Comparison of ENCODE assay signal across 7 mouse cellular contexts in genomic region chr16:23519771-23520170, GRCm38 (mm10). TPM values are rescaled to one million over a fixed set of nuclear protein-coding genes. Genes with fewer than 3 reads are reported as not detected.
DNase-seq lines count a peak whose midpoint lies in the region; ATAC-seq and TF ChIP-seq lines count a peak whose summit lies in the region.

No protein-coding gene starts in this region.

- H3K9me3 ChIP-seq in lung, embryonic 16.5 days (ENCODE audit: control insufficient read depth, low read length) = no peaks in the 10 kb centered on the region
- no peaks in the 10 kb centered on the region for H3K9me3 ChIP-seq in forebrain, embryonic 16.5 days (ENCODE audit: control insufficient read depth, low read length)
- H3K9me3 ChIP-seq in limb, embryonic 14.5 days (ENCODE audit: control insufficient read depth, low read length) = no peaks in the 10 kb centered on the region
- no peaks in the 10 kb centered on the region for H3K9me3 ChIP-seq in stomach, embryonic 16.5 days (replicated peaks; ENCODE audit: control insufficient read depth, low read length)

- peak overlapping the region; percentile 46 for H3K4me2 ChIP-seq in lung, embryonic 16.5 days (ENCODE audit: low read depth, low read length)
- H3K4me2 ChIP-seq in forebrain, embryonic 16.5 days (ENCODE audit: low read length) = peak overlapping the region; percentile 62
- H3K4me2 ChIP-seq in limb, embryonic 14.5 days (replicated peaks; ENCODE audit: low read depth, low read length, severe bottlenecking) = peak overlapping the region; percentile 54
- H3K4me2 ChIP-seq in stomach, embryonic 16.5 days (ENCODE audit: low read depth, low read length) = peak overlapping the region; percentile 44

- no peaks in the 10 kb centered on the region for H3K36me3 ChIP-seq in lung, embryonic 16.5 days (ENCODE audit: control insufficient read depth, insufficient read depth, low read length)
- H3K36me3 ChIP-seq in forebrain, embryonic 16.5 days (ENCODE audit: control insufficient read depth, insufficient read depth) = no peaks in the 10 kb centered on the region
- no peaks in the 10 kb centered on the region for H3K36me3 ChIP-seq in limb, embryonic 14.5 days (ENCODE audit: control insufficient read depth, insufficient read depth, low read length)
- H3K36me3 ChIP-seq in stomach, embryonic 16.5 days (ENCODE audit: control insufficient read depth, insufficient read depth, low read length) = no peaks in the 10 kb centered on the region

- peaks cover 53% of the 10 kb centered on the region for H3K4me1 ChIP-seq in lung, embryonic 16.5 days (replicated peaks; ENCODE audit: control insufficient read depth, insufficient read depth, low read length)
- H3K4me1 ChIP-seq in forebrain, embryonic 16.5 days (replicated peaks; ENCODE audit: control insufficient read depth, insufficient read depth, low read length) = peaks cover 65% of the 10 kb centered on the region
- H3K4me1 ChIP-seq in limb, embryonic 14.5 days (ENCODE audit: control insufficient read depth, insufficient read depth, low read length) = peaks cover 52% of the 10 kb centered on the region
- H3K4me1 ChIP-seq in stomach, embryonic 16.5 days (ENCODE audit: control insufficient read depth, insufficient read depth, low read length) = peaks cover 13% of the 10 kb centered on the region; the same call in 1 of the 2 replicates

- ATAC-seq in lung, embryonic 16.5 days (ENCODE audit: low read depth) = no peak
- no peak for ATAC-seq in forebrain, embryonic 16.5 days
- no peak for ATAC-seq in limb, embryonic 14.5 days (ENCODE audit: low FRiP score, low read depth)
- no peak for ATAC-seq in stomach, embryonic 16.5 days (ENCODE audit: insufficient read depth, low FRiP score)
- no peak for ATAC-seq in inflammation-experienced regulatory T-cells, adult 6 months

- no peak for TF ChIP-seq POLR2A in limb, embryonic 14.5 days (IDR thresholded peaks at IDR 0.05; ENCODE audit: borderline replicate concordance, extremely low read depth, insufficient read depth, insufficient read length)

- no peaks in the 10 kb centered on the region for H3K27me3 ChIP-seq in lung, embryonic 16.5 days (ENCODE audit: control insufficient read depth, insufficient read depth, low read depth, low read length)
- H3K27me3 ChIP-seq in forebrain, embryonic 16.5 days (replicated peaks; ENCODE audit: control insufficient read depth, insufficient read depth, low read length) = no peaks in the 10 kb centered on the region
- H3K27me3 ChIP-seq in limb, embryonic 14.5 days (ENCODE audit: control insufficient read depth, insufficient read depth, low read length) = no peaks in the 10 kb centered on the region
- no peaks in the 10 kb centered on the region for H3K27me3 ChIP-seq in stomach, embryonic 16.5 days (ENCODE audit: control insufficient read depth, insufficient read depth, low read length)

- H3K27ac ChIP-seq in lung, embryonic 16.5 days (ENCODE audit: low read length) = no peak overlapping the region
- H3K27ac ChIP-seq in forebrain, embryonic 16.5 days (ENCODE audit: low read length) = peak overlapping the region; percentile 97
- 0 out of 2 replicates have a peak overlapping the region, but pooled peaks have one; percentile 40 for H3K27ac ChIP-seq in limb, embryonic 14.5 days (replicated peaks; ENCODE audit: low read depth, low read length)
- H3K27ac ChIP-seq in stomach, embryonic 16.5 days (ENCODE audit: low read length) = no peak overlapping the region

- H3K4me3 ChIP-seq in lung, embryonic 16.5 days (ENCODE audit: low read length) = peak overlapping the region; percentile 39; the same call in 1 of the 2 replicates
- H3K4me3 ChIP-seq in forebrain, embryonic 16.5 days (replicated peaks; ENCODE audit: low read length) = peak overlapping the region; percentile 60
- peak overlapping the region; percentile 29 for H3K4me3 ChIP-seq in limb, embryonic 14.5 days (replicated peaks; ENCODE audit: low read length)
- H3K4me3 ChIP-seq in stomach, embryonic 16.5 days (replicated peaks; ENCODE audit: low read length) = no peak overlapping the region

- DNase-seq in lung, postnatal 14 days = no peak
- no peak for DNase-seq in limb, embryonic 14.5 days (ENCODE audit: low spot score)
- no peak for DNase-seq in Muller cell, postnatal 12 days (ENCODE audit: inconsistent ontology term)

- no peak overlapping the region; the same call in 1 of the 2 replicates for H3K9ac ChIP-seq in lung, embryonic 16.5 days (ENCODE audit: low read length)
- peak overlapping the region; percentile 80 for H3K9ac ChIP-seq in forebrain, embryonic 16.5 days (replicated peaks; ENCODE audit: low read depth, low read length)
- no peak overlapping the region for H3K9ac ChIP-seq in limb, embryonic 14.5 days (ENCODE audit: low read depth, low read length, severe bottlenecking)
- no peak overlapping the region for H3K9ac ChIP-seq in stomach, embryonic 16.5 days (ENCODE audit: low read length)

- WGBS in lung, embryonic 16.5 days = 0% methylated on average over 1 of the region's 1 CpGs
- WGBS in forebrain, embryonic 16.5 days = 4% methylated on average over 1 of the region's 1 CpGs
- 0% methylated on average over 1 of the region's 1 CpGs for WGBS in limb, embryonic 14.5 days
- WGBS in stomach, embryonic 16.5 days = 11% methylated on average over 1 of the region's 1 CpGs

RNA-seq across cellular contexts. Expression of gene Rtp4, which starts 0.3 kb away (rescaled TPM):
- 8.0 and 10.3 TPM in 2 replicates for polyA plus RNA-seq in lung, embryonic 16.5 days (2015; fragmentation: Nextera tagmentation; extraction: Ambion mirVana)
- polyA plus RNA-seq in forebrain, embryonic 16.5 days (2015; fragmentation: Nextera tagmentation; extraction: Ambion mirVana) = 3.0 and 4.1 TPM in 2 replicates
- 3.7 and 4.2 TPM in 2 replicates for polyA plus RNA-seq in limb, embryonic 14.5 days (2012; rRNA removed)
- 4.3 and 5.7 TPM in 2 replicates for polyA plus RNA-seq in limb, embryonic 14.5 days (2014; fragmentation: Nextera tagmentation; extraction: Ambion mirVana)
- polyA plus RNA-seq in stomach, embryonic 16.5 days (2015; fragmentation: Nextera tagmentation; extraction: Ambion mirVana) = 5.6 and 6.2 TPM in 2 replicates
- 100 to 1,000 TPM in 2 of 3 experiments, 10 to 100 TPM in 1; 92.6 to 125 (median 114) TPM for polyA plus RNA-seq in inflammation-experienced regulatory T-cells, adult 6 months (2017; shearing (Covaris generic))

RNA-seq across cellular contexts. Expression of gene Masp1, which starts 0.8 kb away (rescaled TPM):
- 3.7 and 4.0 TPM in 2 replicates for polyA plus RNA-seq in lung, embryonic 16.5 days (2015; fragmentation: Nextera tagmentation; extraction: Ambion mirVana)
- polyA plus RNA-seq in forebrain, embryonic 16.5 days (2015; fragmentation: Nextera tagmentation; extraction: Ambion mirVana) = 46.1 and 51.3 TPM in 2 replicates
- 9.5 and 10.1 TPM in 2 replicates for polyA plus RNA-seq in limb, embryonic 14.5 days (2012; rRNA removed)
- polyA plus RNA-seq in limb, embryonic 14.5 days (2014; fragmentation: Nextera tagmentation; extraction: Ambion mirVana) = 7.2 and 9.7 TPM in 2 replicates
- 2.0 and 2.4 TPM in 2 replicates for polyA plus RNA-seq in stomach, embryonic 16.5 days (2015; fragmentation: Nextera tagmentation; extraction: Ambion mirVana)
- not detected for polyA plus RNA-seq in inflammation-experienced regulatory T-cells, adult 6 months (2017; shearing (Covaris generic))

Comparison
In these comparisons a context has a peak if more than half of its experiments do, and no peak if none do; other contexts are left out.
1. H3K27ac ChIP-seq: peak in forebrain, embryonic 16.5 days (single experiment) and limb, embryonic 14.5 days (single experiment); none in lung, embryonic 16.5 days (single experiment) and stomach, embryonic 16.5 days (single experiment).
2. Peak in every context shown above with its lines, with median percentiles within 50 percentile points of each other: H3K4me2 ChIP-seq.